Mouse (Mus musculus) inflammation-experienced regulatory T-cells, adult 6 months (primary cell): Measurements from ENCODE around the gene Hist1h3d. TPM values are rescaled to one million over a fixed set of nuclear protein-coding genes. Genes with fewer than 3 reads are reported as not detected.
"Not testable (repeated sequence)": the region's sequence is repeated elsewhere in the genome, so short reads cannot be mapped to it uniquely, and the experiment has no call there.

Experiments
- ATAC-seq: one replicate; pipeline ENCODE4 v1.8.0; 2017
- polyA plus RNA-seq, 3 experiments: library from polyadenylated mRNA; unstranded; fragments of 100-300 nt; shearing (Covaris generic); gene quantifications; one replicate each; pipeline ENCODE4 v1.2.1; 2017

The Hist1h3d gene
- polyA plus RNA-seq, 3 experiments from 2014 or later: 0.56 to 1.3 TPM; not detected in 1

DNA sequence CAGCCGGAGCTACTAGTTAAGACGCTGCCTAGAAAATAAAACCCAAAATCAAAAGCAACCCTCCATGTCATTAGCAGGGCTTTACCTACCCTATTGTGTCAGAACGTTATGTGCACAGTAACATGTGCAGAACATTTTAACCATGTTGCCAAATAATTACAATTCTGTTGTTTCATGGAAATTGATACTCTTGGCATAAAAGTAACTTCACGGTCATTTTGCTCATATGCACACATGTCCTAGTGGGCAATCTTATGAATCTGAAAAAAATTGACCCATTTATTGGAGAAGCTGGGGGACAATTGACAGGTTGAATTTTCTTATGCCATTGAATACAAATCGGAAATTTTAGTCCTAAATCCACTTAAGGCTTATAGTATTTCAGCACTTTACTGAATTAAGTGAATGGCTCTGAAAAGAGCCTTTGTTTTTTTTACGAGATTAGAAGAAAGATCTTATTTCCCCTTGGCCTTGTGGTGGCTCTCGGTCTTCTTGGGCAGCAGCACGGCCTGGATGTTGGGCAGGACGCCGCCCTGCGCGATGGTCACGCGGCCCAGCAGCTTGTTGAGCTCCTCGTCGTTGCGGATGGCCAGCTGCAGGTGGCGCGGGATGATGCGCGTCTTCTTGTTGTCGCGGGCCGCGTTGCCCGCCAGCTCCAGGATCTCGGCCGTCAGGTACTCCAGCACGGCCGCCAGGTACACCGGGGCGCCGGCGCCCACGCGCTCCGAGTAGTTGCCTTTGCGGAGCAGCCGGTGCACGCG is 5.1 kb upstream of the Hist1h3d start:
- peak; percentile 12 for ATAC-seq

DNA sequence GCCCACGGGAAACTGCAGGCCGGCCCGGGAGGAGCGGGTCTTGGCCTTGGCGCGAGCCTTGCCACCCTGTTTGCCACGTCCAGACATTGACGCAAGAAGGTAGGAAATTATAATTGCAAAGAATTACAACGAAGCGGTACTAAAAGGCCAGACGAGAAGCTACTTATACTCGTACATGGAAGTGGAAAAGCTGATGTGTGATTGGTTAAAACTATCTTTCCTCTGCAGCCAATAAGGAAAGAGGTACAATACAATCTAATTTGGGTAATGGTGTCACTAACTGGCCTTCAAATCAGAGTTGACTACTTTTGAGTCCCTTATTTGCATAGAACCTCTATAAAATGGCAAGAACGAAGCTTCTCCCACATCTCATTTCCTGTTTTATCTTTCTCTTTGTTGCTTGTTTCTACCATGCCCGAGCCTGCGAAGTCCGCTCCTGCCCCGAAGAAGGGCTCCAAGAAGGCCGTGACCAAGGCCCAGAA is 4.5 kb upstream of the Hist1h3d start, which contains the start of the genes Hist1h2ae and Hist1h2bg:
Gene Hist1h2ae, minus strand, starts transcription at position 199 of the 482 bp plus-strand sequence.
Gene Hist1h2bg, plus strand, starts transcription at position 375 of the 482 bp plus-strand sequence.
- peak; percentile 89 for ATAC-seq

DNA sequence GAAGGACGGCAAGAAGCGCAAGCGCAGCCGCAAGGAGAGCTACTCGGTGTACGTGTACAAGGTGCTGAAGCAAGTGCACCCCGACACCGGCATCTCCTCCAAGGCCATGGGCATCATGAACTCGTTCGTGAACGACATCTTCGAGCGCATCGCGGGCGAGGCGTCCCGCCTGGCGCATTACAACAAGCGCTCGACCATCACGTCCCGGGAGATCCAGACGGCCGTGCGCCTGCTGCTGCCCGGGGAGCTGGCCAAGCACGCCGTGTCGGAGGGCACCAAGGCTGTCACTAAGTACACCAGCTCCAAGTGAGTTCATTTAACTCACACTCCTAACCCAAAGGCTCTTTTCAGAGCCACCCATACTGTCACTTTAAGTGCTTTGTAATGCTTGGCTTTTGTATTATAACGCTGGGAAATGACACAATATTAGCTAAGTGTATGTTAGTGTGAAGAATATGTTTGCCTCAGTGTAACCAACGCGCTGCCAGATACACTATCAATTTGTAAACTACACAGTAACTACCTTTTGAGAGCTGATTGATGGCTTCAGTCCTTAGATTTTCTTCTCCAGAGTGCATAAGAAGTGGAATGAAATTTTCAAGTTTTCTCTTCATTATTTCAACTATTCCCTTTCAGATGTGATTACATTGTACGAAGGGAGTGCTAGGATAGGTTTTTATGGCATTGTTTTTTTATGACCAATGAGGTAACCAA is 3.9 kb upstream of the Hist1h3d start:
- ATAC-seq: peak; percentile 2

DNA sequence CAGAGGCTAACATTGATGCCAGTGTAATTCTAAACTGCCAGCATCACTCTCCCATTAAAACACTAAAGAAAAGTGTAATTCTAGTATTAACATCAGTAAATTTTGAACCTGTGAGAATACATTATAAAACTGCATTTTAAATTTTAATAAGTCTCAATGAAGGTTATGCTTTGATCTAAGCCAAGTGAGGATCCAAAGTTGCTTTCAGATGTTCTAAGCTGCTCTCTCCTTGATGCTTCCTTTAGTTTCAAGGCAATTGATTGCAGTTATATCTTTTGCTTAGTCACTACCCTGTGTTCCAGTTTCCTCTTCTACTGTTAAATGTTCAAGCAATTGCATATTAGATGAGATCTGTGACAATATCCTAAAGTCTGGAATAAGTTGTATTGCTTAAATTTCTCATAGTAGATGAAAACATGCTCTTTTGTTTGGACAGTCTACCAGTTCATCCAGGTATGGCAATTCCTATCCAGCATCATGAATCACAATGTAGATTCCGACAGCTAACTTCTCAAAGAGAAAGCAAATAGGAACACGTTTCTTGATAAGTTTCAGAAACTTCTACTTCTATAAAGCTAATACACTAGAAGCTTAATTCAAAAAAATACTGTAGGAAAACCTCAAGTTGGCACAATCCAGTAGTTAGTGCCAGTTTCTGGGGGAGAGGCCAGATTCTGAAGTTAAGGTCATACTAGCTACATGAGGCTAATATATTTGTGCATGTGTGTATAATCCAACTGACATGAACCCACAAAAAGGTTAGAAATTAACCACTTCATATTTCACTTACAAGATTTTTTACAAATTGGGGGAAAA is 3.1 kb upstream of the Hist1h3d start:
- ATAC-seq: no peak

DNA sequence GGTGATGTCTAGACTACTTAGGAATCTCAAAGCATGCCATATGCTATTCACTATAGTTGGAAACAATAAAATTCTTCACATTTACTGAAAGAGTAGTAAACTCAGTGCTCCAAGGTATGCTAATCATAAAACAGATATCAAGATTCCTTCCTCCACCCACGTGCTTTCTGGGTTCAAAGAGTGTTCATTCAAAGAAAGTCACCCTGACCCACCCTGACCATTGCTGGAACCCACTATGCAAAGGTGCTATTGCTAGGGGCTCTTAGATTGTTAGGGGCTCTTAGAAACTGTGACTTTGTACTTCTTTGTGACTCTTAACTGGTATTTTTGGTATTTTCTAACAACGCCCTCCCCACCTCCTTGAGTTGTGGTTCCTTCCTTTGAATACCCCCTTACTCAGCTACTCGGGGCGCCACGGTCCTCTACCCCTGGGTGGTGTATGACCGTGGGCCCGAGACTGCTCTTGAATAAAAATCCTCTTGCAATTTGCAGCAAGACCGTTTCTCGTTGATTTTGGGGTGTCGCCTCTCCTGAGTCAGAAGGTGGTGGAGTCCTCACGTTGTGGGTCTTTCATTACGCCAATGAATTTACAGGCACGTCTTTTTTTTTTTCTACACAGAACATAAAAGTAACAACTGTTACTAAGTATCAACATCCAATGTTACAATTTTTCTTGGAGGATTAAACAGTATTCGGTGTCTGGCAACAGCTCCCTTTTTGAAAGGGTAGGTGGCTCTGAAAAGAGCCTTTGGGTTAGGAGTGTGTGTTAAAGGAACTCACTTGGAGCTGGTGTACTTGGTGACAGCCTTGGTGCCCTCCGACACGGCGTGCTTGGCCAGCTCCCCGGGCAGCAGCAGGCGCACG is 2.3 kb upstream of the Hist1h3d start:
- not testable (repeated sequence) for ATAC-seq

DNA sequence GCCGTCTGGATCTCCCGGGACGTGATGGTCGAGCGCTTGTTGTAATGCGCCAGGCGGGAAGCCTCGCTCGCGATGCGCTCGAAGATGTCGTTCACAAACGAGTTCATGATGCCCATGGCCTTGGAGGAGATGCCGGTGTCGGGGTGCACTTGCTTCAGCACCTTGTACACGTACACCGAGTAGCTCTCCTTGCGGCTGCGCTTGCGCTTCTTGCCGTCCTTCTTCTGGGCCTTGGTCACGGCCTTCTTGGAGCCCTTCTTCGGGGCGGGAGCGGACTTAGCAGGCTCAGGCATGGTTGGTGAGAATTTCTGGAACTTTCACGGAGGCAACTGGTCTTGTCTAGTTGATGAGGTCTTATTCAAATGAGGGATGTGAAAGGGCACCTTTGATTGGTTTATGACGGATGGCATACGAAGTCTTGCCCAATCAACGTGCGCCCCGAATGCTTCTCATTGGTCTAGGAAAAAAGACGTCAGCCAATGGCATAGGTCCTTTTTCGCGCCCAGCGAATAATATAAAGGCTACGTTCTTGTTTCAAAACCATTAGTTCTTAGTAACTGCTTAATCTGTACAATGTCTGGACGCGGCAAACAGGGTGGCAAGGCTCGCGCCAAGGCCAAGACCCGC is 1.6 kb upstream of the Hist1h3d start, which contains the start of the genes Hist1h2bf and Hist1h2ad:
Gene Hist1h2bf, minus strand, starts transcription at position 299 of the 627 bp plus-strand sequence.
Gene Hist1h2ad, plus strand, starts transcription at position 484 of the 627 bp plus-strand sequence.
- peak; percentile 76 for ATAC-seq

DNA sequence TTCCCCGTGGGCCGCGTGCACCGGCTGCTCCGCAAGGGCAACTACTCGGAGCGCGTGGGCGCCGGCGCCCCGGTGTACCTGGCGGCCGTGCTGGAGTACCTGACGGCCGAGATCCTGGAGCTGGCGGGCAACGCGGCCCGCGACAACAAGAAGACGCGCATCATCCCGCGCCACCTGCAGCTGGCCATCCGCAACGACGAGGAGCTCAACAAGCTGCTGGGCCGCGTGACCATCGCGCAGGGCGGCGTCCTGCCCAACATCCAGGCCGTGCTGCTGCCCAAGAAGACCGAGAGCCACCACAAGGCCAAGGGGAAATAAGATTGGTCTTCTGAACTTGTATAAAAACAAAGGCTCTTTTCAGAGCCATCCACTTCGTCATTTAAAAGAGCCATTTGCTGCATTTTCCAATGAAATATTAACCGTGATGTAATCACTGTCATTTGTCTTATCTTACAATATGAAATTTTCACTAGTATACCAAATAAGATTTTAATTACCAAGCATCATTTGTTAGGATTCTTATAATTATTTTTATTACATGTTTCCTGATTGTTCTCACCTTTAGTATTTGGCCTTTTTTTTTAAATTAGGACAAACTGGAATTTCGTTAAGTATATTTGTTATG is 905 bp upstream of the Hist1h3d start:
- ATAC-seq: not testable (repeated sequence)

DNA sequence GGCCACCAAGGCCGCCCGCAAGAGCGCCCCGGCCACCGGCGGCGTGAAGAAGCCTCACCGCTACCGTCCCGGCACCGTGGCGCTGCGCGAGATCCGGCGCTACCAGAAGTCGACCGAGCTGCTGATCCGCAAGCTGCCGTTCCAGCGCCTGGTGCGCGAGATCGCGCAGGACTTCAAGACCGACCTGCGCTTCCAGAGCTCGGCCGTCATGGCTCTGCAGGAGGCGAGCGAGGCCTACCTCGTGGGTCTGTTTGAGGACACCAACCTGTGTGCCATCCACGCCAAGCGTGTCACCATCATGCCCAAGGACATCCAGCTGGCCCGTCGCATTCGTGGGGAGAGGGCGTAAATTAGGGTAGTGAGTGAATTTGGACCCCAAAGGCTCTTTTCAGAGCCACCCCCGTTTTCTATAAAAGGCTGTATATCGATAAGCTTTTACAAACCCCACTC is 326 bp downstream of the Hist1h3d start:
- not testable (repeated sequence) for ATAC-seq

DNA sequence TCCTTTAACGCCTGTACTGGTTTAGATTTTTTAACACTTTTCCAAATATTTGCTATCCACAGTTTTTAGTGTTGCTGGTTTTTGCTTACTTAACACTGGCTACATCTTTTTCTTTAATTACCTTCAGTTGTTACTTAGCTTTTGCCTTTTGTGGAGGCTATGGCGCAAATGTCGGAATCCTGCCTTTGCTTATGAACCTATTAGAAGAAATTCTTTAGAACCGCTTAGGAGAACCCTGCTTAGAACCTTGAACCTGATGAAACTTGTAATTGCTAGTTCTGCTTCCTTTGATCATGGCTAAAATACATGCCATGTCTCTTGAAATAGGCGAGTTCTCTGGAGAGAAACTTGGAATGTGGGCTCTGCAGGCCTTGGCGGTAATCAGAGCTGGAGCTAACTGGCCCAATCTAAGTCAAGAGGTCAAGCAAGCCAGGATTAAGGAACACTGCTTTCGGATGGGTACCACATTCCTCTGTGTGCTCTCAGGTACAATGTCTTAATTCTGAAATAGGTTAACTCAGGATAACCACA is 853 bp downstream of the Hist1h3d start:
- ATAC-seq: no peak

DNA sequence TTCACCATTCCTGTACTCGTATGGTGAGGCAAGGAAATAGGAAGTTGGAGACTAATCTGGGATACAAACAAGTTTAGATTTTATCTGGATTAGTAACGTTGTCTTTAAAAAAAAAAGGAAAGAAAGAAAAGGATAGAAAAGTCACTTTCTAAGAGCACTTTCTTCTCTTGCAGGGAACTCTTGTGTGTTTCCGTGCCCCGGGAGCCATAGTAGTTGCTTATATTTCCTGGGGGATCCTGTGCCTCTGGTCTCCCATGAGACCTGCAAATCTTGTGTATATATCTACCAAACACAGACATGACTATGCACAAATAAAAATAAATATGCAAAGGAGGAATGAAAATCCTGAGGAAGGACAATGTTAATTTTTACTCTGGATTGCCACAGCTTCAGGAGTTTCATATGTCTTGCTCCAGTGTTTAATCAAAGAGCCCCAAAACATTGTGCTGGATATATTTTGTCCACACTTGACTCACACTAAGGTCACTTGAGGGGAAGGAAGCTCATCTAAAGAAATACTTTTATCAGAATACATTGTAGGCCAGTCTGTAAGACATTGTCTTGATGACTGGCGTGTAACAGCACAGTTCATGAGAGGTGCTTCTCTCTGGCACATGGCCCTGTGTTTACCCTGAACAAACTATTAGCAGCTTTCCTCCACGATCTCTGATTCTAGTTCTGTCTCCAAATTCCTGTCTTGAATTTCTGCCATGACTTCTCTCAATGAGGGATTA is 1.5 kb downstream of the Hist1h3d start:
- no peak for ATAC-seq

DNA sequence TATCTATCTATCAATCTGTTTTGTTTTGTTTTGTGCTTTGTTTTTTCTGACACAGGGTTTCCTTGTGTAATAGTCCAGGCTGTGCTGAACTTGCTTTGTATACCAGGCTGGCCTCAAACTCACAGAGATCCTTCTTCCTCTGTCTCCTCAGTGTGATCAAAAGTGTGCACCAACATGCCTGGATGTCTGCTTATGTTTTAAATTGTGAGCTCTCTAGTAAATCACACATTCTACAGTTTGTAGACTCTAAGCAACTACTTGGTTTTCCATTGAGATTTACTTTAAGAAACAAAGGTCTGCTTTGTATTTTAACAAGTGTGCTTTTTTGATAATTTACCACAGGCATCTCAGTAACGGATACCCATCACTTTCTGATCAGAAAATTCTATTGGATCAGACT is 2.3 kb downstream of the Hist1h3d start:
- ATAC-seq: no peak

DNA sequence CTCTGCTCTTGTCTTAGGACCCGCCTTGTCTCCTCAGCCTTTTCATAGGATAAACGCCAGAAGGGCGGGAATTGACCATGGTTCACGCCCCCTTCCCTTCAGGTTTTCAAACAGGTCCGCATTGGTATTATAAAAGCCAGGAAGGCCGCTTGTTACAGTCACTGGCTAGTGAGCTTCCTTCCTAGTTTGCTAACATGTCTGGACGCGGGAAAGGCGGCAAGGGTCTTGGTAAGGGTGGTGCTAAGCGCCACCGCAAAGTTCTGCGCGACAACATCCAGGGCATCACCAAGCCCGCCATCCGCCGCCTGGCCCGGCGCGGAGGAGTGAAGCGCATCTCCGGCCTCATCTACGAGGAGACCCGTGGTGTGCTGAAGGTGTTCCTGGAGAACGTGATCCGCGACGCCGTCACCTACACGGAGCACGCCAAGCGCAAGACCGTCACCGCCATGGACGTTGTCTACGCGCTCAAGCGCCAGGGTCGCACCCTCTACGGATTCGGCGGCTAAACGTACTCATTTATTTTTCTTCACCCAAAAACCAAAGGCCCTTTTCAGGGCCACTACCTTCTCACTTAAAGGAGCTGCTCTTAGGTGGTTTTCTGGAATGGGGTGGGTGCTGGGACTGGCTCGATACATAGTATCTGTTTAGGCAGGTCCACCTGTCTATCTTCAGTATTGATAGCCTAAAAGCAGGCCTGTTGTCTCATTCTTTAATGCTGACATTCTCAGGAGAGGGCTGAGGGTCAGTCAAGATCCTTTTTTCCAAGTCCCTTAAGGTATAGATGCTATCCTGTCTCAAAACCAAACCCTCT is 6.0 kb downstream of the Hist1h3d start, which contains the start of gene Hist1h4d:
Gene Hist1h4d, plus strand, starts transcription at position 191 of the 811 bp plus-strand sequence.
- ATAC-seq: peak; percentile 73

DNA sequence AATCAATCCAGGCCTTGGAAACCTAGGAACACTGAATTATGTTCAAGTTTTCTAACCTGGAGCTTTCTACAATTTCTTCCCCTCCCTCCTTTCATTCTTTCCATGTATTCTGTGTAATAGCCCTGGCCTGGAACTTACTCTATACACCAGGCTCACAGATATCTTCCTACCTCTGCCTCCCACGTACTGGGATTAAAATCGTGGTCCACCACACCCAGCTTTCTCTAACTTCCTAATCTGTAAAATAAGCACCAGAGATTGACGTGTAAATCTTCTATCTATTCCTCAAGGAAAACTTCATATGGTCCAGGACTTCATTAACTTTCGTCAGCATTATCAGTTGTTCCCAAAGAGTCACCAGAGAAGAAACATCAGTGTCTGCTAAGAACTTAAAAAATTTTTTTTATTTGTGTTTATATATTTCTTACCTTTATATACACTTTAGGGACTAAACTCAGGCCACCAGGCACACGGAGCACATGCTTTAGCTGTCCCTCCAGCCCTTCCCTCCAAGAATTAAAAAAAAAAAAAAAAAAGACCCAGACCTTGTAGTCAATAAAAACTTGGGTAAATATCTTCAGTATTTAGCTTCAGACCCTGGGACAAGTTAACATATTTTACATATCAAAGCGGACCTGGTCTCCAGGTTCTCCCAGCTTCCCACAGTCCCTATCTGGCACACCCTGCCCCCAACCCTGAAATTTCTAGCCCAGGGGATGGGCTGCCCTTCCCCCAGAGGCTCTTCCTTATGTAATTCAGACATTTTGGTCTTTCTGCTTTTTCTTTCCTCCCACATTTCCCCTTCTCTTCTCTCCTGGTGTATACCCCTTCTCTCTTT is 6.9 kb downstream of the Hist1h3d start:
- ATAC-seq: no peak

DNA sequence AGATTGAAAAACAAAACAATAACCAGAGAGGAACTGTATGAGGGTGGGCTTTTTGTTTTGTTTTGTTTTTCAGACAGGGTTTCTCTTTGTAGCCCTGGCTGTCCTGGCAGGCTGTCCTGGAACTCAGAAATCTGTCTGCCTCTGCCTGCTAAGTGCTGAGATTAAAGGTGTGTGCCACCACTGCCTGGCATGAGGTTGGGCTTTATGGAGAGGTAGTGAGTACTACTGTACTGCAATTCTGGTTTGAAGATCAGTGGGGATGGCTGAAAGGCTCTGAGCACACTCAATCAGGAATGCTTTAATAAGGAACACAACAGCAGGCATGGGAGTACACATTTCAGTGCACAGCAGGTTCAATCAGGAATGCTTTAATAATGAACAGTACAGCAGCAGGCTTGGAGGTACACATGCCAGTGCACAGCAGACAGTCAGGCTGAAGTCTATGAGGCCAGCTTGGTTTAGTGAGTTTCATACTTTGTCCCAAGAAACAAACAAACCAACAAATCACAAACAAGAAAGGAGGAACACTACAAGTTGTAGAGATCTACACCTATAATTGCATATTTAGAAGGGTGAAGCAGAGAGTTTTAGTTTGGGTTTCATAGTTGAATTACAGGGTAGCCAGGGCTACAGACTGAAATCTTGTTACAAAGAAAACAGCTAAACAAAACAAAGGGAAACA is 8.0 kb downstream of the Hist1h3d start:
- no peak for ATAC-seq

DNA sequence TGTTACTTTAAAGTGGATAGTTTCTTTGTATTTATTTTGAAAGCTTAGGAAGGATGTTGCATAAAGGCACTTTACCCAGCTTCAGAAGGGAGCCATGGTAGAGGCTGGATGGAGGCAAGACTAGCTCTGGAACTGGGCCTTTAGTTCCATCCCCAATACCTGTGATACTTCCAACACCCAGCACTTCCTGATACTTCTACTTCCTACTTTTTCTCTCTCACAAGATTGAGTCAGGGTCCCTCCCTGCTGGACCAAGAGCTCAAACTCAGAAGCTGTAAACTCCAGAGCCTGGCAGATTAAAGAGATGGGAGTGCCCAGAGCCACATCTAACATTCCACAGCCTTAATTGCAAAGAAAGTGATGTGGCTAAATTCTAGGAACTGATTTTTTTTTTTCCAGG is 8.8 kb downstream of the Hist1h3d start:
- no peak for ATAC-seq

DNA sequence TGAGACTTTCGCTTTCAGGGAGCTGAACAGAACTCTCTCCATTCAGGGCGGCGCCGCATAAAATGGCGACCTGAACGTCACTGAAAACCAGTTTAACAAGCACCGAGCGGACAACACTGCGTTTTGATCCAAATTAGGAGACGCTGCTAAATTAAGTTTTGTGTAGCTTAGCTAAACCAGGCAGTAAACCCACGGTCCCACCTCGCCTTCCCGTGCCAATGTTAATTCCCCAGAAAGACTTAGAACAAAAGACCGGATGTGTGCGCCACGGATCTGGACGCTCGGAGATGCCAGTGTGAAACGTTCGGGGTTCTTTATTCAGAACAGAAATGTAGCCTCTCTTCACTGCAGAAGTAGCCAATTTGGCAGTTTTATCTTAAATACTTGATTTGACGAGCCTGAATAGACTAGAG is 9.5 kb downstream of the Hist1h3d start:
- ATAC-seq: peak; percentile 36
